Mouse (Mus musculus): ENCODE results near the gene Ywhae.

Gene Ywhae

GRCm38 (mm10) chr11:75794602-75795320, 62.1 kb downstream of the Ywhae start:
- DNase-seq (ENCODE audit: low read depth, low spot score), result no peak

GRCm38 (mm10) chr11:75795321-75795636, 62.6 kb downstream of the Ywhae start:
- no peak for DNase-seq (ENCODE audit: low read depth, low spot score)

- no peak for DNase-seq (ENCODE audit: low read depth, low spot score)
Measured at GRCm38 (mm10) chr11:75796029-75796445, 63.4 kb downstream of the Ywhae start, which contains the start of gene Doc2b. Doc2b (minus strand) TSS chr11:75796049.

- DNase-seq (ENCODE audit: low read depth, low spot score), result no peak
Measured at GRCm38 (mm10) chr11:75796536-75797246, 64.0 kb downstream of the Ywhae start.

- no peak for DNase-seq (ENCODE audit: low read depth, low spot score)
Measured at GRCm38 (mm10) chr11:75801369-75801768, 68.7 kb downstream of the Ywhae start.

- DNase-seq (ENCODE audit: low read depth, low spot score), result no peak
Measured at GRCm38 (mm10) chr11:75801771-75802550, 69.3 kb downstream of the Ywhae start.

GRCm38 (mm10) chr11:75807486-75807885, 74.8 kb downstream of the Ywhae start:
- DNase-seq (ENCODE audit: low read depth, low spot score), result no peak

GRCm38 (mm10) chr11:75810526-75810925, 77.9 kb downstream of the Ywhae start:
- DNase-seq (ENCODE audit: low read depth, low spot score), result no peak

GRCm38 (mm10) chr11:75811900-75812299, 79.2 kb downstream of the Ywhae start:
- no peak for DNase-seq (ENCODE audit: low read depth, low spot score)

GRCm38 (mm10) chr11:75813085-75813484, 80.4 kb downstream of the Ywhae start:
- DNase-seq (ENCODE audit: low read depth, low spot score), result no peak
